Mouse (Mus musculus): Measurements from ENCODE around the gene Tmem178b. TPM values are rescaled to one million over a fixed set of nuclear protein-coding genes. Genes with fewer than 3 reads are reported as not detected.

The Tmem178b gene
- 0.05 TPM in 1 of 2 replicates, not detected in the other for polyA plus RNA-seq (2015; fragmentation: Nextera tagmentation; extraction: Ambion mirVana)

GRCm38 (mm10) chr6:39872901-39873591 is at the start of gene Tmem178b:
Gene Tmem178b (plus strand): TSS chr6:39873271.

Other genes with a start within 250 kb of the Tmem178b start
- 6.7 and 6.8 TPM in 2 replicates for gene Braf, start 147.8 kb upstream of the Tmem178b start, polyA plus RNA-seq (2015; fragmentation: Nextera tagmentation; extraction: Ambion mirVana)
- 122 and 126 TPM in 2 replicates for gene Mrps33, start 62.3 kb upstream of the Tmem178b start, polyA plus RNA-seq (2015; fragmentation: Nextera tagmentation; extraction: Ambion mirVana)